Mouse (Mus musculus) T-cell, adult 2 months (primary cell): Measurements from ENCODE around the gene Tm4sf5.
"Not testable (repeated sequence)": the region's sequence is repeated elsewhere in the genome, so short reads cannot be mapped to it uniquely, and the experiment has no call there.

Experiments used
- DNase-seq: peaks from one replicate; pipeline ENCODE4 v3.0.0; 2022; ENCODE audit warnings: low spot score

The Tm4sf5 gene

GRCm38 (mm10) chr11:70509753-70510564, 4.9 kb downstream of the Tm4sf5 start:
- DNase-seq = peak; percentile 66

GRCm38 (mm10) chr11:70511242-70511641, 6.2 kb downstream of the Tm4sf5 start:
- DNase-seq = no peak

GRCm38 (mm10) chr11:70511825-70512224, 6.8 kb downstream of the Tm4sf5 start:
- no peak for DNase-seq

DNA sequence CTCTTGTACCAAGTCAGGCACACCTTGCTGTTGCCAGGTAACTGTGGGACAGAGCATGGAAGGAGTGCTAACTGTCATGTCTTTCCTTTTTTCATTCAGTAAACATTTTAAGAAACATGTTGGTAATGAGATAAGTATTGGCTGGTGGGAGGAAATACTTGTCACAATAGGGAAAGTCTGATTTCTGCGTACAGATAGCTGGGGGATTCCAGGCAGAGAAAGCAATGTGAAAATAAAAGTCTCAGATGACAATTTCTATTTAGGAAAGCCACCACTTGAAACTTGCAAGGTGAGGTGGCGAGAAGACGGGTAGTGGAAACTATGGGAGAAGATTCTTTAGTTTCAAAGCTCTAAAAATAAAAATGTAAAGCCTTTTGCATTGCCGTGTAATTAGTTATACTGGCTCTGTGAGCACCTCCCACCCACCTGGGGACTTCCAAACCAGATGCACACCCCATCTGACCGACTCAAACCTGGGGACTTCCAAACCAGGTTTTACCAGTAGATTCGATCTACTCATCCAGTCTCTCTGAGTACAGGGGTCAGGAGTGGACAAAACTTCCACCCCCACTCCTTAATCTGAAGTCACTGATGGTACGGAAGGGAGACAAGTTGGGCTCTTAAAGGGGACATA, 7.8 kb downstream of the Tm4sf5 start:
- DNase-seq = no peak

GRCm38 (mm10) chr11:70513520-70513919, 8.5 kb downstream of the Tm4sf5 start:
- no peak for DNase-seq

GRCm38 (mm10) chr11:70514288-70514687, 9.2 kb downstream of the Tm4sf5 start, which contains the start of gene Vmo1:
Gene Vmo1 (minus strand): TSS chr11:70514616.
- DNase-seq = no peak

DNA sequence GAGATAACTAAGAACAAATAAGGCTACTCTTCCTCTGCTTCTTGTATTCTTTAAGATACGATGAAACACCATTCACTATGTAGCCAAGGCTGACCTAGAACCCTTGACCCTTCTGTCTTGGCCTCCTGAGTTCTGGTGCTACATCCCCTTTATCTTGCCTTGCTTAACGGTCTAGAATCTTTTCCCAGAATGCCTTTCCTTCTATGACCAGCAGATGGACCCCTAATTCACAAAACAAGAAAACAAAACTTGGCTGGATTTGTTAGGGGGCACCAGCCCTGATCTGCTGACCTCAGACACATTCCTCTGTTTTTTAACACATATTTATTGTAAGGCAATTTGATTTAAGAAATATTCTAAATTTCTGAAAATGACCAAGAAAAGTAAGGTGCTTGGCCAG, 11.3 kb downstream of the Tm4sf5 start:
- peak; percentile 37 for DNase-seq

GRCm38 (mm10) chr11:70518436-70518835, 13.4 kb downstream of the Tm4sf5 start:
- DNase-seq = no peak

- no peak for DNase-seq
These were observed 13.9 kb downstream of the Tm4sf5 start, which contains the start of gene Gltpd2 for GRCm38 (mm10) chr11:70518923-70519322. Gene Gltpd2 (plus strand): TSS chr11:70519196.

DNA sequence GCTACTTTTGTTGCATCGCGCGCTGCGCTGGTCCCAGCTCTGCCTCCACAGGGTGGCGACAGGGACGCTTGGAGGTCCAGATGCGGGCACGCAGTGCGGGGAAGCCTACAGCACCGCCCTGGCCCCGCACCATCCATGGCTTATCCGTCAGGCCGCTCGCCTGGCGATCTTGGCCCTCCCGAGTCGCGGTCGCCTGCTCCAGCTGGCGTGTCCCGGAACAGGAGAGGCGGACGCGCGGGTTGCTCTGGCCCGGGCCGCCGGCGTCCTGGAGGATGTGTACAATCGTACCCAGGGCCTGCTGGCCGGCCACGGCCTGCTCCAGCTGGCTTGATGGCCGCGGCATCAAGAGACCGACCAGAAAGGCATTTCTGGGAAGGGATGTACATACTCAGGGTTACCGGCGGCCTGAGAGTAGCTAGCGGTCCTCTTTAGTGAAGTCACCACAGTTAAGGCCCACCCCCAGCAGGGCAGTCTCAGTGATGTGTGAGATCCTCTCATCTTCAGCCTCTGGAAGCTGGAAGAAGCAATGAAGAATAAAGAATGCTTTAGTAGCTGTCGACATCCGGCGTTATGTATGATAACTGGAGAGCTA, 15.2 kb downstream of the Tm4sf5 start:
- no peak for DNase-seq

DNA sequence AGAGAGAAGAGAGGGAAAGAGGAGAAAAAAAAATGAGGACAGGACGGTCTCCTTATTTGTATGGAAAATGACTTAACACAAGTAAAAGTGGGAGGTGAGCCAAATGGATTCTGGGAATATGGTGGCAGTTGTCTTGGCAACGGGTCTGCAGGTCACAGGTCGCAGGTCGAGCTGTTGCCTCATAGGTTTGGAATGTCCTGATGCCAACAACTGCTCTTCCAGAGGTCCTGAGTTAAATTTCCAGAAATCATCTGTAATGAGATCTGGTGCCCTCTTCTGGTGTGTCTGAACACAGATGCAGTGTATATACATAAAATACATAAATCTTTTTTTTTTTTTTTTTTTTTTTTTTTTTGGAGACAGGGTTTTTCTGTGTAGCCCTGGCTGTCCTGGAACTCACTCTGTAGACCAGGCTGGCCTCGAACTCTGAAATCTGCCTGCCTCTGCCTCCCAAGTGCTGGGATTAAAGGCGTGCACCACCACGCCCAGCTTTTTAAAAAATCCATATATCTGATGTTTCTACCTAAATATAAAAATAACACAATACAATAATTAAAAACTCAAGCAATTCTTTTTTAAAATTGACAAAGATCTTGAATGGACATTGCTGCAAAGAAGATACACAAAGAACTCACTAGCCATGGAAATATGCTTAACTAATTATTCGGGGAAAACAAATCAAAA, 18.4 kb downstream of the Tm4sf5 start:
- not testable (repeated sequence) for DNase-seq

- DNase-seq = no peak
These were observed 19.7 kb downstream of the Tm4sf5 start for GRCm38 (mm10) chr11:70524782-70525181.

GRCm38 (mm10) chr11:70525184-70525678, 20.2 kb downstream of the Tm4sf5 start, which contains the start of gene Psmb6:
Gene Psmb6 (plus strand): TSS chr11:70525367.
- peak; percentile 92 for DNase-seq

DNA sequence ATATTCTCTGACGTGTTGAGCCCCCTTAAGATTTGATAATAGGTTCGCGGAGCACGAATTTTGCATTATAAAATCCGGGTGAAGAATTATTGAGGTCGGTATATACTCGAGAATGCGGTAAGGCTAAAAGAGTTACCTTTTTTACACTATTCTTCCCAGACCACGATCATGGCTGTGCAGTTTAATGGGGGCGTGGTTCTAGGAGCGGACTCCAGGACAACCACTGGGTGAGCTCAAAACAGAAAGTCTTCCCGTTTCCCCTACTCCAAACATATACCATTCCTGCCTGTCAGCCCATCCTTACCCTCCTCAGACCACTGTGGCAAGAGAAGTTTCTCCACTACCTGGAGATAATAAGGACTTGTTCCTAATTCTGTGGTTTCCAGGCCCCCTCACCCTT, 20.7 kb downstream of the Tm4sf5 start:
- DNase-seq = no peak

DNA sequence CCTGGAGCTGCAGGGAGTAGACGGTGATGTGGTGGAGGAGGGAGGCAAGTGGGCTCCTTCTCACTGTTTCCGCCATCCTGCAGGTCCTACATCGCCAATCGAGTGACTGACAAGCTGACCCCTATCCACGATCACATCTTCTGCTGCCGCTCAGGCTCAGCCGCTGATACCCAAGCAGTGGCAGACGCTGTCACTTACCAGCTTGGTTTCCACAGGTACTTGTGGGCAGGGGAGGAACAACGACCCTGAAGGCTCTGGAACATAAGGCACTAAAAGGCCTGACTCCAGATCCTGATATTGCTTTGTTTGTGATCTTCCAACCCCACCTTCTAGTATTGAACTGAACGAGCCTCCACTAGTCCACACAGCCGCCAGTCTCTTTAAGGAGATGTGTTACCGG, 21.2 kb downstream of the Tm4sf5 start:
- no peak for DNase-seq

GRCm38 (mm10) chr11:70528610-70529009, 23.6 kb downstream of the Tm4sf5 start:
- no peak for DNase-seq

GRCm38 (mm10) chr11:70531065-70531464, 26.0 kb downstream of the Tm4sf5 start:
- DNase-seq = not testable (repeated sequence)

- no peak for DNase-seq
These were observed 27.8 kb downstream of the Tm4sf5 start, which contains the start of gene Gm40193 for GRCm38 (mm10) chr11:70532839-70533238. Gene Gm40193 (minus strand): TSS chr11:70532939.

DNA sequence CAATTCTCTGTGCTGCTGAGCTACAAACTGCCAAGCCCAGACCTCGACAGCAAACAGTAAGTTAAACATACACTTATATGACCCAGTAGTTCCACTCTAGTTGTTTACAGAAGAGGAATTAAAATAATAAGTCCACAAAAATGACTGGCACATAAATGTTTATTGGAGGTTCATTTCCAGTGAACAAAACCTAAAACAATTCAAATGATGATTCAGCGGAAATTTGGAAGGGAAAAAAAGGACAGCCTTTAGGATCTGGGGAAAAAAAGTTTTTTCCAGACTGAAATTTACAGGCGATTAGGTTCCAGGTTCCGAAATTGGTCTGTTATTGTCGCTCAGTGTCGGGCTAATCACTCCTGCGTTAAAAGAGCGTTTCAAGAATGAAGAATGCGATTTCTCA, 34.4 kb downstream of the Tm4sf5 start:
- DNase-seq = no peak

GRCm38 (mm10) chr11:70539877-70540587, 35.0 kb downstream of the Tm4sf5 start, which contains the start of gene Pld2:
Gene Pld2 (plus strand): TSS chr11:70540064.
- peak; percentile 87 for DNase-seq

DNA sequence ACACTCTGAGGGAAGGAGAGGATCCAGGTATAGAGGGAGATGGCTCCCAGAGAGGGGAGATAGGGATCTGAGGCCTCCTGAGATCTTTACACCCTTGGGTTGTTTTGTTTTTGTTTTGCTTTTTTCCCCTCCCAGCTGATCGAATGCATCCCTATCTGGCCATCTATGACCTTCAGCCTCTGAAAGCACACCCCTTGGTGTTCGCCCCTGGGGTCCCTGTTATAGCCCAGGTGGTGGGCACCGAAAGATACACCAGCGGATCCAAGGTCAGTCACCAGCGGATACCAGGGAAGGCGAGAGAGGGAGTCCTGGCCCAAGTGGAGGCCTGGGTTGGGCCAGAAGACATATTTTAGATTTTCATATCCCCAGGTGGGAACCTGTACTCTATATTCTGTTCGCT, 35.9 kb downstream of the Tm4sf5 start:
- no peak for DNase-seq
